Mouse (Mus musculus): Measurements from ENCODE around the gene Stk38l.
"Not testable (repeated sequence)": the region's sequence is repeated elsewhere in the genome, so short reads cannot be mapped to it uniquely, and the experiment has no call there.

Stk38l gene

GRCm38 (mm10) chr6:146770808-146771207, 46.0 kb downstream of the Stk38l start:
- DNase-seq (ENCODE audit: low spot score), result no peak

GRCm38 (mm10) chr6:146775864-146776263, 51.1 kb downstream of the Stk38l start:
- not testable (repeated sequence) for DNase-seq (ENCODE audit: low spot score)

- DNase-seq (ENCODE audit: low spot score), result no peak
Measured at GRCm38 (mm10) chr6:146776610-146777389, 52.0 kb downstream of the Stk38l start.

- DNase-seq (ENCODE audit: low spot score), result no peak
Measured at GRCm38 (mm10) chr6:146778055-146778454, 53.3 kb downstream of the Stk38l start.

- DNase-seq (ENCODE audit: low spot score), result no peak
Measured at GRCm38 (mm10) chr6:146781566-146781965, 56.8 kb downstream of the Stk38l start.

GRCm38 (mm10) chr6:146793527-146793926, 68.7 kb downstream of the Stk38l start:
- DNase-seq (ENCODE audit: low spot score), result no peak

GRCm38 (mm10) chr6:146795166-146795923, 70.5 kb downstream of the Stk38l start:
- no peak for DNase-seq (ENCODE audit: low spot score)

GRCm38 (mm10) chr6:146795924-146796545, 71.2 kb downstream of the Stk38l start, which contains the start of gene Arntl2:
Gene Arntl2, plus strand, starts transcription at chr6:146796055.
- DNase-seq (ENCODE audit: low spot score), result no peak

GRCm38 (mm10) chr6:146797446-146797845, 72.7 kb downstream of the Stk38l start:
- DNase-seq (ENCODE audit: low spot score), result no peak

- DNase-seq (ENCODE audit: low spot score), result no peak
Measured at GRCm38 (mm10) chr6:146809991-146810390, 85.2 kb downstream of the Stk38l start.

GRCm38 (mm10) chr6:146813007-146813406, 88.2 kb downstream of the Stk38l start:
- no peak for DNase-seq (ENCODE audit: low spot score)

GRCm38 (mm10) chr6:146820177-146820965, 95.6 kb downstream of the Stk38l start:
- no peak for DNase-seq (ENCODE audit: low spot score)

GRCm38 (mm10) chr6:146821958-146822357, 97.2 kb downstream of the Stk38l start:
- no peak for DNase-seq (ENCODE audit: low spot score)

- peak; percentile 18 for DNase-seq (ENCODE audit: low spot score)
Measured at GRCm38 (mm10) chr6:146824727-146825486, 100.1 kb downstream of the Stk38l start.

- DNase-seq (ENCODE audit: low spot score), result no peak
Measured at GRCm38 (mm10) chr6:146825487-146825773, 100.6 kb downstream of the Stk38l start.

All from layer of hippocampus, adult 9-10 months (tissue).